Mouse (Mus musculus): ENCODE measurements at regions not wholly inside any gene's neighbourhood (a gene's known extent, or its start where the extent isn't known, plus 50 kb on each side); places are given as distances from the start of the nearest gene placed in this dataset.

GRCm38 (mm10) chr3:37934236-37934635, 209.9 kb upstream of the Gm5148 start:
- Histone ChIP-seq H3K4me1 (ENCODE audit: insufficient read depth, low read depth, low read length) (peaks cover 13% of the 10 kb centered on the region), H3K27me3 (replicated peaks; ENCODE audit: insufficient read depth, low read length) (no peaks in the 10 kb centered on the region), H3K4me3 (ENCODE audit: low read depth, low read length) (no peak overlapping the region), H3K9me3 (ENCODE audit: low read length) (no peaks in the 10 kb centered on the region), H3K27ac (ENCODE audit: low read length) (no peak overlapping the region), H3K4me2 (replicated peaks; ENCODE audit: low read depth, low read length) (no peak overlapping the region), H3K9ac (replicated peaks; ENCODE audit: low read depth) (no peak overlapping the region), H3K36me3 (ENCODE audit: insufficient read depth, low read length) (no peaks in the 10 kb centered on the region)
- WGBS, result 84% methylated on average over 2 of the region's 2 CpGs
- DNase-seq (ENCODE audit: low spot score) (no peak), ATAC-seq (no peak)
- no peak for TF ChIP-seq CTCF (IDR thresholded peaks at IDR 0.05)
- TF ChIP-seq EP300 (IDR thresholded peaks at IDR 0.05), result no peak

- Histone ChIP-seq H3K36me3 (ENCODE audit: insufficient read depth, low read length) (no peaks in the 10 kb centered on the region), H3K9me3 (ENCODE audit: low read length) (no peaks in the 10 kb centered on the region), H3K4me3 (ENCODE audit: low read depth, low read length) (no peak overlapping the region), H3K4me1 (ENCODE audit: insufficient read depth, low read depth, low read length) (no peaks in the 10 kb centered on the region), H3K4me2 (replicated peaks; ENCODE audit: low read depth, low read length) (no peak overlapping the region), H3K27ac (ENCODE audit: low read length) (no peak overlapping the region), H3K9ac (replicated peaks; ENCODE audit: low read depth) (no peak overlapping the region), H3K27me3 (replicated peaks; ENCODE audit: insufficient read depth, low read length) (no peaks in the 10 kb centered on the region)
- WGBS, result 64% methylated on average over 6 of the region's 6 CpGs
- ATAC-seq, result no peak
- DNase-seq (ENCODE audit: low spot score), result no peak
- no peak for TF ChIP-seq EP300 (IDR thresholded peaks at IDR 0.05)
- no peak for TF ChIP-seq CTCF (IDR thresholded peaks at IDR 0.05)
Measured at GRCm38 (mm10) chr3:37928731-37929130, 204.4 kb upstream of the Gm5148 start.

- TF ChIP-seq EP300 (IDR thresholded peaks at IDR 0.05), result peak; percentile 62; the same call in 1 of the 2 replicates
- TF ChIP-seq CTCF (IDR thresholded peaks at IDR 0.05), result peak; percentile 61
- no peak overlapping the region for H3K4me2 ChIP-seq (replicated peaks; ENCODE audit: low read depth, low read length)
- ATAC-seq (peak; percentile 71), DNase-seq (ENCODE audit: low spot score) (peak; percentile 73)
- 52% methylated on average over 4 of the region's 4 CpGs for WGBS
- H3K4me1 ChIP-seq (ENCODE audit: insufficient read depth, low read depth, low read length), result 0 out of 2 replicates have a peak, but pooled peaks cover 3% of the 10 kb centered on the region
- no peaks in the 10 kb centered on the region for H3K36me3 ChIP-seq (ENCODE audit: insufficient read depth, low read length)
- H3K9me3 ChIP-seq (ENCODE audit: low read length), result no peaks in the 10 kb centered on the region
- no peak overlapping the region for H3K4me3 ChIP-seq (ENCODE audit: low read depth, low read length)
- H3K27me3 ChIP-seq (replicated peaks; ENCODE audit: insufficient read depth, low read length), result no peaks in the 10 kb centered on the region
- 0 out of 2 replicates have a peak overlapping the region, but pooled peaks have one; percentile 16 for H3K27ac ChIP-seq (ENCODE audit: low read length)
- no peak overlapping the region for H3K9ac ChIP-seq (replicated peaks; ENCODE audit: low read depth)
Measured at GRCm38 (mm10) chr3:37919450-37920156, 195.3 kb upstream of the Gm5148 start.

GRCm38 (mm10) chr3:37916786-37917479, 192.6 kb upstream of the Gm5148 start:
- DNase-seq (ENCODE audit: low spot score) (no peak), ATAC-seq (no peak)
- no peaks in the 10 kb centered on the region for H3K36me3 ChIP-seq (ENCODE audit: insufficient read depth, low read length)
- 22% methylated on average over 14 of the region's 14 CpGs for WGBS
- no peak overlapping the region for H3K4me2 ChIP-seq (replicated peaks; ENCODE audit: low read depth, low read length)
- H3K4me3 ChIP-seq (ENCODE audit: low read depth, low read length), result no peak overlapping the region
- no peak for TF ChIP-seq CTCF (IDR thresholded peaks at IDR 0.05)
- no peak for TF ChIP-seq EP300 (IDR thresholded peaks at IDR 0.05)
- H3K9me3 ChIP-seq (ENCODE audit: low read length), result no peaks in the 10 kb centered on the region
- no peaks in the 10 kb centered on the region for H3K27me3 ChIP-seq (replicated peaks; ENCODE audit: insufficient read depth, low read length)
- no peak overlapping the region for H3K9ac ChIP-seq (replicated peaks; ENCODE audit: low read depth)
- H3K27ac ChIP-seq (ENCODE audit: low read length), result no peak overlapping the region
- H3K4me1 ChIP-seq (ENCODE audit: insufficient read depth, low read depth, low read length), result 0 out of 2 replicates have a peak, but pooled peaks cover 3% of the 10 kb centered on the region

GRCm38 (mm10) chr3:37916281-37916680, 192.0 kb upstream of the Gm5148 start:
- no peak overlapping the region for H3K4me2 ChIP-seq (replicated peaks; ENCODE audit: low read depth, low read length)
- WGBS, result 51% methylated on average over 3 of the region's 3 CpGs
- no peak overlapping the region for H3K9ac ChIP-seq (replicated peaks; ENCODE audit: low read depth)
- no peak overlapping the region for H3K27ac ChIP-seq (ENCODE audit: low read length)
- H3K9me3 ChIP-seq (ENCODE audit: low read length), result no peaks in the 10 kb centered on the region
- ATAC-seq (no peak), DNase-seq (ENCODE audit: low spot score) (no peak)
- 0 out of 2 replicates have a peak, but pooled peaks cover 3% of the 10 kb centered on the region for H3K4me1 ChIP-seq (ENCODE audit: insufficient read depth, low read depth, low read length)
- no peaks in the 10 kb centered on the region for H3K36me3 ChIP-seq (ENCODE audit: insufficient read depth, low read length)
- H3K27me3 ChIP-seq (replicated peaks; ENCODE audit: insufficient read depth, low read length), result no peaks in the 10 kb centered on the region
- TF ChIP-seq EP300 (IDR thresholded peaks at IDR 0.05) (no peak), CTCF (IDR thresholded peaks at IDR 0.05) (no peak)
- H3K4me3 ChIP-seq (ENCODE audit: low read depth, low read length), result no peak overlapping the region

- ATAC-seq (no peak), DNase-seq (ENCODE audit: low spot score) (no peak)
- Histone ChIP-seq H3K4me2 (replicated peaks; ENCODE audit: low read depth, low read length) (no peak overlapping the region), H3K9me3 (ENCODE audit: low read length) (no peaks in the 10 kb centered on the region), H3K4me1 (ENCODE audit: insufficient read depth, low read depth, low read length) (0 out of 2 replicates have a peak, but pooled peaks cover 3% of the 10 kb centered on the region), H3K9ac (replicated peaks; ENCODE audit: low read depth) (no peak overlapping the region), H3K27me3 (replicated peaks; ENCODE audit: insufficient read depth, low read length) (no peaks in the 10 kb centered on the region), H3K27ac (ENCODE audit: low read length) (no peak overlapping the region), H3K4me3 (ENCODE audit: low read depth, low read length) (no peak overlapping the region), H3K36me3 (ENCODE audit: insufficient read depth, low read length) (no peaks in the 10 kb centered on the region)
- WGBS, result 33% methylated on average over 2 of the region's 2 CpGs
- TF ChIP-seq CTCF (IDR thresholded peaks at IDR 0.05) (no peak), EP300 (IDR thresholded peaks at IDR 0.05) (no peak)
Measured at GRCm38 (mm10) chr3:37915673-37916072, 191.4 kb upstream of the Gm5148 start.
